Mouse (Mus musculus) right cerebral cortex, postnatal 10 days (tissue): ENCODE measurements at regions not wholly inside any gene's neighbourhood (a gene's known extent, or its start where the extent isn't known, plus 50 kb on each side); places are given as distances from the start of the nearest gene placed in this dataset.
A peak's percentile ranks its signal among the peaks of the same experiment; 100 is the strongest.

Experiments used
- DNase-seq, 2 experiments: peaks; one replicate each; pipeline ENCODE4 v3.0.0; 2021; ENCODE audit warnings: low spot score in 2 of 2

- peak; percentile 25 to 51 for DNase-seq
Observed at GRCm38 (mm10) chr10:24437177-24437576, 158.1 kb upstream of the Ccn2 start.

GRCm38 (mm10) chr10:24444572-24444971, 150.7 kb upstream of the Ccn2 start:
- no peak for DNase-seq

- no peak for DNase-seq
Observed at GRCm38 (mm10) chr10:24445036-24445435, 150.2 kb upstream of the Ccn2 start.

GRCm38 (mm10) chr10:24446168-24446567, 149.1 kb upstream of the Ccn2 start:
- no peak for DNase-seq

- DNase-seq, result no peak
Observed at GRCm38 (mm10) chr10:24447135-24447534, 148.1 kb upstream of the Ccn2 start.

- peak; percentile 36 to 40 for DNase-seq
Observed at GRCm38 (mm10) chr10:24448001-24448561, 147.2 kb upstream of the Ccn2 start.

- DNase-seq, result no peak
Observed at GRCm38 (mm10) chr10:24453507-24453906, 141.7 kb upstream of the Ccn2 start.

GRCm38 (mm10) chr10:24458667-24459066, 136.6 kb upstream of the Ccn2 start:
- DNase-seq, result no peak

GRCm38 (mm10) chr10:24463873-24464272, 131.4 kb upstream of the Ccn2 start:
- DNase-seq, result no peak

GRCm38 (mm10) chr10:24464377-24464776, 130.9 kb upstream of the Ccn2 start:
- no peak for DNase-seq

- no peak for DNase-seq
Observed at GRCm38 (mm10) chr10:24469741-24470140, 125.5 kb upstream of the Ccn2 start.

- DNase-seq, result no peak
Observed at GRCm38 (mm10) chr10:24471521-24471920, 123.7 kb upstream of the Ccn2 start.

GRCm38 (mm10) chr10:24476288-24476687, 119.0 kb upstream of the Ccn2 start:
- DNase-seq, result no peak

GRCm38 (mm10) chr10:24478535-24478934, 116.7 kb upstream of the Ccn2 start:
- no peak for DNase-seq

GRCm38 (mm10) chr10:24479148-24479547, 116.1 kb upstream of the Ccn2 start:
- DNase-seq, result no peak

- DNase-seq, result no peak
Observed at GRCm38 (mm10) chr10:24481926-24482612, 113.2 kb upstream of the Ccn2 start.

- no peak for DNase-seq
Observed at GRCm38 (mm10) chr10:24483053-24483452, 112.2 kb upstream of the Ccn2 start.

- no peak for DNase-seq
Observed at GRCm38 (mm10) chr10:24484101-24484660, 111.1 kb upstream of the Ccn2 start.

GRCm38 (mm10) chr10:24485461-24485860, 109.8 kb upstream of the Ccn2 start:
- peak; percentile 60 to 75 for DNase-seq

- peak in 1 of 2 experiments; percentile 54 for DNase-seq
Observed at GRCm38 (mm10) chr10:24486224-24486623, 109.0 kb upstream of the Ccn2 start.

- DNase-seq, result no peak
Observed at GRCm38 (mm10) chr10:24487915-24488314, 107.3 kb upstream of the Ccn2 start.

GRCm38 (mm10) chr10:24490432-24490831, 104.8 kb upstream of the Ccn2 start:
- DNase-seq, result no peak

- no peak for DNase-seq
Observed at GRCm38 (mm10) chr10:24491848-24492247, 103.4 kb upstream of the Ccn2 start.
